Mouse (Mus musculus) intestine, embryonic 16.5 days (tissue): ENCODE measurements at regions not wholly inside any gene's neighbourhood (a gene's known extent, or its start where the extent isn't known, plus 50 kb on each side); places are given as distances from the start of the nearest gene placed in this dataset.

Source experiments
- ATAC-seq: fragments of 200-750 bp; cut with Nextera tagmentation; 2 replicates; pipeline ENCODE4 v1.8.0; 2017; ENCODE audit warnings: moderate TSS enrichment, moderate library complexity
- H3K27ac ChIP-seq: fragments of 300-500 bp; sonication (generic); 2 replicates; pipeline ENCODE4 v1.5.1; 2014; ENCODE audit warnings: mild to moderate bottlenecking, low read length
- H3K27me3 ChIP-seq: fragments of 300-500 bp; sonication (generic); replicated peaks from 2 replicates; pipeline ENCODE4 v1.6.1; 2014; ENCODE audit warnings: low read length, control low read depth, mixed read lengths; ENCODE audit not compliant: control insufficient read depth, insufficient read depth
- H3K36me3 ChIP-seq: fragments of 300-500 bp; sonication (generic); 2 replicates; pipeline ENCODE4 v1.6.1; 2014; ENCODE audit warnings: low read length, control low read depth; ENCODE audit not compliant: control insufficient read depth, insufficient read depth
- H3K4me1 ChIP-seq: fragments of 300-500 bp; sonication (generic); 2 replicates; pipeline ENCODE4 v1.6.1; 2014; ENCODE audit warnings: low read length, control low read depth, mixed read lengths; ENCODE audit not compliant: control insufficient read depth, insufficient read depth
- H3K4me2 ChIP-seq: fragments of 300-500 bp; sonication (generic); 2 replicates; pipeline ENCODE4 v1.6.1; 2014; ENCODE audit warnings: low read depth, low read length, control low read depth
- H3K4me3 ChIP-seq: fragments of 300-500 bp; sonication (generic); 2 replicates; pipeline ENCODE4 v1.5.1; 2014; ENCODE audit warnings: mild to moderate bottlenecking, low read length
- H3K9ac ChIP-seq: fragments of 300-500 bp; sonication (generic); 2 replicates; pipeline ENCODE4 v1.6.1; 2014; ENCODE audit warnings: low read depth, low read length
- H3K9me3 ChIP-seq: fragments of 300-500 bp; sonication (generic); 2 replicates; pipeline ENCODE4 v1.6.1; 2016; ENCODE audit warnings: low read length, control low read depth; ENCODE audit not compliant: control insufficient read depth
- WGBS: fragments of 180-500 bp; shearing (Covaris S2); extraction: QIAGEN DNeasy Blood & Tissue Kit; methylation state at CpG from one replicate; pipeline ENCODE4 v1.1.7; 2014; 5-methylcytosine and 5-hydroxymethylcytosine counted together

DNA sequence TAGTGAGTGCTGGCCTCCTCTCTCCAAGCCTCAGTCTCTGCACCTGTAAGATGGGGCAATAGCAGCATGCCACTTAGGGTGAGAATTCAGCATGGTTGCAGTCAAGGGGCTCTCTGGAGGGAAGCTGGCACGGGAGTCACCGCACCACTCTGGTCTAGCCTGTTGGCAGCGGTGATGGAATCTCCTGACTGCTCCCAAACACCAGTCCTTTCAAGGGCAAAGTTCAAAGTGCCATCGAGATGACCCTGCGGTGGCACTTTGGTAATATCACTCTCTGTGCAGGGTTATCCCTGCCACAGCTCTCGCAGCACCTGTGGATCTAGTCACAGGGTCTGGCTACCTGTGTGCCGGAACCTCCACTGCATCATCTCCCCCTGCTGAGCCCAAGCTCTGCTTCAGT lies 54.3 kb upstream of the Slc45a1 start:
- Histone ChIP-seq H3K9ac (no peak overlapping the region), H3K27me3 (no peaks in the 10 kb centered on the region), H3K36me3 (no peaks in the 10 kb centered on the region), H3K4me2 (no peak overlapping the region), H3K4me3 (no peak overlapping the region), H3K4me1 (peaks cover 13% of the 10 kb centered on the region; the same call in 1 of the 2 replicates), H3K9me3 (no peaks in the 10 kb centered on the region), H3K27ac (no peak overlapping the region)
- 89% methylated on average over 7 of the region's 7 CpGs for WGBS
- no peak for ATAC-seq

DNA sequence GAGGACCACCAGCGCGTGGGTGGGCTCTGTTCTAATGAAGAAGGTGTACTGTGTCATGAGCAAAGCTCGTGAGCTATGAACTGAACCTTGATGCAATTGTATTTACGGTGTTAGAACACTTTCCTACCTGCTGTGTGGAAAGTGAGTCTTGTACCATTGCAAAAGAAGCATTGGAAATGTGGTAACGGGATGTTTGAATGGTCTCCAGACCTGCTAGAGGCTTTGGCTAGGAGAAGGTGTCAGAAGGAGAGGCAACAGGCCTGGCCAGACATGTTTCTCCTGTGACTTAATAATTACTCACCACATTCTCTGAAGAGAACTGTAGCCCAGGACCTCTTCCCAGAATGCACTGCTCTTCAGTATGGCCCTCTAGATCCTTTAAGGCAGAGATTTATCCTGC lies 51.3 kb upstream of the Slc45a1 start:
- WGBS = 92% methylated on average over 5 of the region's 5 CpGs
- ATAC-seq = no peak
- no peaks in the 10 kb centered on the region for H3K9me3 ChIP-seq
- H3K9ac ChIP-seq = no peak overlapping the region
- H3K27me3 ChIP-seq = no peaks in the 10 kb centered on the region
- H3K4me1 ChIP-seq = 0 out of 2 replicates have a peak, but pooled peaks cover 5% of the 10 kb centered on the region
- no peak overlapping the region for H3K4me3 ChIP-seq
- no peak overlapping the region for H3K4me2 ChIP-seq
- H3K27ac ChIP-seq = no peak overlapping the region
- no peaks in the 10 kb centered on the region for H3K36me3 ChIP-seq
